Mouse (Mus musculus) cortical plate, adult 2 months (tissue): ENCODE measurements around the gene Stoml2. TPM values are rescaled to one million over a fixed set of nuclear protein-coding genes. Genes with fewer than 3 reads are reported as not detected.
"Not testable (repeated sequence)": the region's sequence is repeated elsewhere in the genome, so short reads cannot be mapped to it uniquely, and the experiment has no call there.

Experiments used
- H3K27ac ChIP-seq: fragments of 200-500 bp; 2 replicates; pipeline ENCODE4 v1.5.1; 2012; ENCODE audit warnings: low read length, control low read depth, inconsistent platforms; ENCODE audit not compliant: insufficient read depth
- H3K4me1 ChIP-seq: fragments of 200-500 bp; 2 replicates; pipeline ENCODE4 v1.6.1; 2011; ENCODE audit warnings: low read length; ENCODE audit not compliant: control insufficient read depth, insufficient read depth
- H3K4me3 ChIP-seq: fragments of 200-500 bp; 2 replicates; pipeline ENCODE4 v1.5.1; 2011; ENCODE audit warnings: mild to moderate bottlenecking, low read length, control low read depth; ENCODE audit not compliant: insufficient read depth
- CTCF ChIP-seq: fragments of 200-500 bp; IDR thresholded peaks from 2 replicates; pipeline ENCODE4 v1.5.1; 2011; ENCODE audit warnings: mild to moderate bottlenecking, control low read depth, low read length; ENCODE audit not compliant: insufficient read depth; ENCODE audit errors: extremely low read depth
- POLR2A ChIP-seq: fragments of 200-500 bp; IDR thresholded peaks from 2 replicates; pipeline ENCODE4 v1.6.1; 2011; ENCODE audit warnings: mild to moderate bottlenecking, low read length, control low read depth; ENCODE audit not compliant: insufficient read depth; ENCODE audit errors: extremely low read depth
- polyA plus RNA-seq: library from polyadenylated mRNA; depleted of rRNA; stranded (reverse); fragments of >200 nt; gene quantifications from 2 replicates; pipeline ENCODE4 v1.2.3, GENCODE M21; 2012; rRNA removed

Gene Stoml2
- polyA plus RNA-seq, 1 experiment, result 132 TPM

GRCm38 (mm10) chr4:42988296-42988695 is 43.2 kb downstream of the Stoml2 start:
- H3K27ac ChIP-seq, result no peak overlapping the region
- TF ChIP-seq POLR2A (no peak), CTCF (no peak)
- H3K4me3 ChIP-seq, result no peak overlapping the region
- H3K4me1 ChIP-seq, result no peaks in the 10 kb centered on the region

GRCm38 (mm10) chr4:42980467-42980866 is 51.0 kb downstream of the Stoml2 start:
- not testable (repeated sequence) for H3K4me3 ChIP-seq, H3K27ac ChIP-seq, H3K4me1 ChIP-seq

- Histone ChIP-seq H3K4me1 (no peaks in the 10 kb centered on the region), H3K27ac (no peak overlapping the region), H3K4me3 (no peak overlapping the region)
- TF ChIP-seq CTCF (peak; percentile 17; the same call in 1 of the 2 replicates), POLR2A (no peak)
Measured at GRCm38 (mm10) chr4:42978062-42978461, 53.4 kb downstream of the Stoml2 start.

Other genes starting within 250 kb of the Stoml2 start
- 0.15 and 0.23 TPM in 2 replicates for gene Fam205a1, start 177.8 kb downstream of the Stoml2 start, polyA plus RNA-seq
- 0.13 and 0.23 TPM in 2 replicates for gene Gm12394, start 174.9 kb downstream of the Stoml2 start, polyA plus RNA-seq
- 0.15 TPM in 1 of 2 replicates, not detected in the other for gene Fam205c, start 157.5 kb downstream of the Stoml2 start, polyA plus RNA-seq
- 282 and 292 TPM in 2 replicates for gene Phf24, start 115.0 kb downstream of the Stoml2 start, polyA plus RNA-seq
- gene Dnajb5, start 81.9 kb downstream of the Stoml2 start, polyA plus RNA-seq, result 96.0 and 107 TPM in 2 replicates
- gene 1700022I11Rik, start 62.1 kb downstream of the Stoml2 start, polyA plus RNA-seq, result not detected in 2 replicates
- gene Vcp, start 31.2 kb downstream of the Stoml2 start, polyA plus RNA-seq, result 171 and 176 TPM in 2 replicates
- 25.0 and 28.4 TPM in 2 replicates for gene Fancg, start 21.2 kb downstream of the Stoml2 start, polyA plus RNA-seq
- 21.0 and 21.9 TPM in 2 replicates for gene Pigo, start 5.9 kb downstream of the Stoml2 start, polyA plus RNA-seq
- 28.5 and 29.2 TPM in 2 replicates for gene Fam214b, start 14.5 kb upstream of the Stoml2 start, polyA plus RNA-seq
- 66.7 and 77.8 TPM in 2 replicates for gene Unc13b, start 27.2 kb upstream of the Stoml2 start, polyA plus RNA-seq
- gene Atp8b5, start 235.4 kb upstream of the Stoml2 start, polyA plus RNA-seq, result 0.55 and 0.77 TPM in 2 replicates